13 mouse cellular contexts compared by ENCODE assay signal in the genomic region with DNA sequence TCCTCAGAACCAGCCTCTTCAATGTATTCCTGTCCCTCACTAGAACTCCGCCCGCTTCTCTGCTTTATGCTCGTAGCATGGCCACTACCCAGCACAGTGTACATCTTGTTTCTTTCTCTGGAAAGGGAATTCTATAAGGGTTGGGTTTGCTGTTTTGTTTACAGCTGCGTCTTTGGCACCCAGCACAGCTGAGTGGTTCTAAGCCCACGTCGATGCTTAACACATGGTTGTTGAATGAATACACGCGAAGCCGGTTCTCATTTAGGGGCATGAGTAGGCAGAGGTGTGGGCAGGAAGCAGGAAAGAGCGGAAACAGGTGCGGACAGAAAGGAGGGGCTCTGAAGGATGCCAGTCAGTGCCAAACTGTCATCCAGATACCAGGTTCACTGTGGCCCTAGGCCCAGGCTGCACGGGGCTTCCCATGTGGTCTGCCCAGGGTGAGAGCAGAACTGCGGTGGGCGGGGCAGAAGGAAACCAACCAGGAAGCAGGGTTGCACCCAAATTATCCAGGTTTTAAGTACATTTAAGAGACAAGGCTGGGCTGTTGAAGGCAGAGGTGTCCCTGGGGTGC. TPM values are rescaled to one million over a fixed set of nuclear protein-coding genes. Genes with fewer than 3 reads are reported as not detected.
DNase-seq lines count a peak whose midpoint lies in the region; ATAC-seq lines count a peak whose summit lies in the region.
"Had no signal": no experiment of that assay in that cellular context is flagged by ENCODE, and none has a peak within 500 bp of the region (broad histone marks: within the 10 kb centered on the region; RNA-seq: fewer than 3 reads in every experiment).

No protein-coding gene starts in this region.

- 0 out of 2 replicates have a peak, but pooled peaks cover 3% of the 10 kb centered on the region for H3K4me1 ChIP-seq in hindbrain, embryonic 11.5 days (replicated peaks; ENCODE audit: control insufficient read depth, insufficient read depth, low read length)
- peaks cover 26% of the 10 kb centered on the region for H3K4me1 ChIP-seq in midbrain, embryonic 15.5 days
- H3K4me1 ChIP-seq: embryonic facial prominence, embryonic 12.5 days had no signal

- peak; percentile 50 for DNase-seq in cerebellum, adult 9-11 months
- no peak for DNase-seq in cerebellum, adult 11-12 months
- DNase-seq in brain, adult 2 months (ENCODE audit: low read depth, low spot score), result peak; percentile 62
- DNase-seq in hindbrain, embryonic 11.5 days (ENCODE audit: low spot score), result no peak
- no peak for DNase-seq in urinary bladder, postnatal 14 days (ENCODE audit: low spot score)
- no peak for DNase-seq in spleen, adult 12 weeks (ENCODE audit: low spot score)
- DNase-seq: adrenal gland, adult 2 months; cerebellum, adult 8-10 months had no signal

- WGBS in hindbrain, embryonic 11.5 days, result 79% methylated on average over 14 of the region's 14 CpGs
- WGBS in midbrain, embryonic 15.5 days, result 79% methylated on average over 14 of the region's 14 CpGs

- H3K27me3 ChIP-seq in hindbrain, embryonic 11.5 days (ENCODE audit: control insufficient read depth, insufficient read depth, low read length), result peaks cover 5% of the 10 kb centered on the region
- H3K27me3 ChIP-seq in midbrain, embryonic 15.5 days (replicated peaks), result 0 out of 2 replicates have a peak, but pooled peaks cover 3% of the 10 kb centered on the region

- no peak overlapping the region for H3K4me3 ChIP-seq in hindbrain, embryonic 11.5 days (ENCODE audit: low read depth, low read length)
- peak overlapping the region; percentile 93 for H3K4me3 ChIP-seq in midbrain, embryonic 15.5 days

- H3K4me2 ChIP-seq in hindbrain, embryonic 11.5 days (replicated peaks; ENCODE audit: low read depth, low read length), result peak overlapping the region; percentile 63
- peak overlapping the region; percentile 83 for H3K4me2 ChIP-seq in midbrain, embryonic 15.5 days

- no peaks in the 10 kb centered on the region for H3K9me3 ChIP-seq in hindbrain, embryonic 11.5 days (ENCODE audit: control insufficient read depth, low read length)
- H3K9me3 ChIP-seq in midbrain, embryonic 15.5 days, result no peaks in the 10 kb centered on the region
- H3K9me3 ChIP-seq: embryonic facial prominence, embryonic 12.5 days; limb, embryonic 13.5 days had no signal

- no peaks in the 10 kb centered on the region for H3K36me3 ChIP-seq in hindbrain, embryonic 11.5 days (ENCODE audit: control insufficient read depth, insufficient read depth, low read length)
- H3K36me3 ChIP-seq in midbrain, embryonic 15.5 days (replicated peaks), result 0 out of 2 replicates have a peak, but pooled peaks cover 3% of the 10 kb centered on the region
- H3K36me3 ChIP-seq: embryonic facial prominence, embryonic 12.5 days; limb, embryonic 13.5 days had no signal

- H3K9ac ChIP-seq in hindbrain, embryonic 11.5 days (ENCODE audit: low read depth, low read length), result no peak overlapping the region; the same call in 1 of the 2 replicates
- H3K9ac ChIP-seq in midbrain, embryonic 15.5 days, result no peak overlapping the region
- H3K9ac ChIP-seq: embryonic facial prominence, embryonic 12.5 days; limb, embryonic 13.5 days had no signal

- H3K27ac ChIP-seq in hindbrain, embryonic 11.5 days (ENCODE audit: low read depth, low read length), result no peak overlapping the region
- H3K27ac ChIP-seq in midbrain, embryonic 15.5 days, result no peak overlapping the region
- H3K27ac ChIP-seq: embryonic facial prominence, embryonic 12.5 days; limb, embryonic 13.5 days; stomach, postnatal 0 days had no signal

- no peak for ATAC-seq in hindbrain, embryonic 11.5 days (ENCODE audit: low FRiP score)
- ATAC-seq in midbrain, embryonic 15.5 days (replicated peaks), result peak; percentile 10
- ATAC-seq in inflammation-experienced regulatory T-cells, adult 6 months, result no peak

RNA-seq across cellular contexts. Expression of a gene that starts 1.0 kb away (rescaled TPM):
- 24.8 and 27.1 TPM in 2 replicates for polyA plus RNA-seq in hindbrain, embryonic 11.5 days (2014; fragmentation: Nextera tagmentation; extraction: Ambion mirVana)
- 152 and 155 TPM in 2 replicates for polyA plus RNA-seq in midbrain, embryonic 15.5 days (2015; fragmentation: Nextera tagmentation; extraction: Ambion mirVana)
- under 1 TPM in 1 of 3 experiments, not detected in 2; 0.47 TPM for polyA plus RNA-seq in inflammation-experienced regulatory T-cells, adult 6 months (2017; shearing (Covaris generic))

Comparison
In these comparisons a context has a peak if more than half of its experiments do, and no peak if none do; other contexts are left out.
1. DNase-seq: peak in cerebellum, adult 9-11 months (single experiment) and brain, adult 2 months (single experiment); none in cerebellum, adult 11-12 months (single experiment), hindbrain, embryonic 11.5 days (single experiment), urinary bladder, postnatal 14 days (single experiment) and spleen, adult 12 weeks (single experiment).
2. RNA of a gene that starts 1.0 kb away (polyA plus RNA-seq): 152 to 155 TPM in midbrain, embryonic 15.5 days and 24.8 to 27.1 TPM in hindbrain, embryonic 11.5 days; 0.47 TPM in inflammation-experienced regulatory T-cells, adult 6 months; every median in the first group is over 10 times any median in the second.